Mouse (Mus musculus) adrenal gland (tissue): Measurements from ENCODE around the gene Xylt1.

Experiments
- intact Hi-C: fragments of 180-260 bp; cut with DNase I; formaldehyde crosslinking; loops from one replicate; pipeline ENCODE4 v1.15.1; 2025

Gene Xylt1

GRCm38 (mm10) chr7:117555735-117556134 is 175.0 kb downstream of the Xylt1 start:
- intact Hi-C loops, result no loop called here

GRCm38 (mm10) chr7:117558166-117558565 is 177.4 kb downstream of the Xylt1 start:
- intact Hi-C loops, result no loop called here

GRCm38 (mm10) chr7:117559051-117559450 is 178.3 kb downstream of the Xylt1 start:
- intact Hi-C loops, result no loop called here

GRCm38 (mm10) chr7:117563939-117564499 is 183.2 kb downstream of the Xylt1 start:
- intact Hi-C loops, result no loop called here

GRCm38 (mm10) chr7:117564627-117565026 is 183.8 kb downstream of the Xylt1 start:
- intact Hi-C loops, result no loop called here

GRCm38 (mm10) chr7:117566115-117566514 is 185.3 kb downstream of the Xylt1 start:
- intact Hi-C loops, result no loop called here

GRCm38 (mm10) chr7:117566833-117567232 is 186.1 kb downstream of the Xylt1 start:
- intact Hi-C loops, result no loop called here

GRCm38 (mm10) chr7:117567252-117567651 is 186.5 kb downstream of the Xylt1 start:
- intact Hi-C loops, result no loop called here

GRCm38 (mm10) chr7:117567653-117568340 is 187.0 kb downstream of the Xylt1 start:
- intact Hi-C loops, result no loop called here

GRCm38 (mm10) chr7:117571131-117571530 is 190.4 kb downstream of the Xylt1 start:
- intact Hi-C loops, result no loop called here

- intact Hi-C loops, result no loop called here
Measured at GRCm38 (mm10) chr7:117571713-117572112, 190.9 kb downstream of the Xylt1 start.

GRCm38 (mm10) chr7:117573170-117573569 is 192.4 kb downstream of the Xylt1 start:
- intact Hi-C loops, result no loop called here

GRCm38 (mm10) chr7:117575417-117575816 is 194.6 kb downstream of the Xylt1 start:
- intact Hi-C loops, result no loop called here

GRCm38 (mm10) chr7:117577035-117577434 is 196.3 kb downstream of the Xylt1 start:
- intact Hi-C loops, result no loop called here

GRCm38 (mm10) chr7:117585164-117585563 is 204.4 kb downstream of the Xylt1 start:
- intact Hi-C loops, result no loop called here

GRCm38 (mm10) chr7:117586811-117587210 is 206.0 kb downstream of the Xylt1 start:
- intact Hi-C loops, result no loop called here

GRCm38 (mm10) chr7:117587234-117587929 is 206.6 kb downstream of the Xylt1 start:
- intact Hi-C loops, result no loop called here

- intact Hi-C loops, result no loop called here
Measured at GRCm38 (mm10) chr7:117588426-117588825, 207.6 kb downstream of the Xylt1 start.

- intact Hi-C loops, result no loop called here
Measured at GRCm38 (mm10) chr7:117589359-117589758, 208.6 kb downstream of the Xylt1 start.

GRCm38 (mm10) chr7:117589820-117590219 is 209.0 kb downstream of the Xylt1 start:
- intact Hi-C loops, result no loop called here

- intact Hi-C loops, result no loop called here
Measured at GRCm38 (mm10) chr7:117594191-117594590, 213.4 kb downstream of the Xylt1 start.

- intact Hi-C loops, result no loop called here
Measured at GRCm38 (mm10) chr7:117595029-117595695, 214.4 kb downstream of the Xylt1 start.
